Mouse (Mus musculus) hindlimb bud, embryonic 11.5 days (tissue): ENCODE data around the gene P2rx6.
"Not testable (repeated sequence)": the region's sequence is repeated elsewhere in the genome, so short reads cannot be mapped to it uniquely, and the experiment has no call there.

Source experiments
- DNase-seq: peaks from one replicate; pipeline ENCODE4 v3.0.0-alpha.2; 2012; ENCODE audit warnings: low read depth, low spot score; ENCODE audit errors: extremely low spot score

P2rx6 gene

GRCm38 (mm10) chr16:17561751-17562208 lies at the start of gene P2rx6:
Gene P2rx6, plus strand, starts transcription at chr16:17561885.
- no peak for DNase-seq

DNA sequence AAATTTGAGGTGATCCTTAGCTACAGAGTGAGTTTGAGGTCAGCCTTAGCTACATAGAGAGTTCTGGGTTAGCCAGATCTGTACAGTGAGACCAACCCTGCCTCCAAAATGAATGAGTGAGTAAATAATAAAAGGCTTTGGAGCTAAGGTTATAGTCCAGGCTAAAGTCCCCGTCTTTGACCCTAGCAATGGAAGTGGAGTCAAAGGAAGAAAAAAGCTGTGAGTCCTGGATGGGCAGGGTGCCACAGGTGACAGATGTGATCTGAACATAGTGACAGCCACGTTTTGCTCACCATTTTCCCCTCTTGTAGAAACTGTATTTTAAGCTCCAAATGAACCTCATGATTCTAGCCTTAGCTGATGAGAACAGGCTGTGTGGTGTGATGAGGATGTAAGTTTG lies 42.8 kb upstream of the P2rx6 start:
- DNase-seq: no peak

GRCm38 (mm10) chr16:17524156-17524555 lies 37.5 kb upstream of the P2rx6 start:
- DNase-seq: no peak

DNA sequence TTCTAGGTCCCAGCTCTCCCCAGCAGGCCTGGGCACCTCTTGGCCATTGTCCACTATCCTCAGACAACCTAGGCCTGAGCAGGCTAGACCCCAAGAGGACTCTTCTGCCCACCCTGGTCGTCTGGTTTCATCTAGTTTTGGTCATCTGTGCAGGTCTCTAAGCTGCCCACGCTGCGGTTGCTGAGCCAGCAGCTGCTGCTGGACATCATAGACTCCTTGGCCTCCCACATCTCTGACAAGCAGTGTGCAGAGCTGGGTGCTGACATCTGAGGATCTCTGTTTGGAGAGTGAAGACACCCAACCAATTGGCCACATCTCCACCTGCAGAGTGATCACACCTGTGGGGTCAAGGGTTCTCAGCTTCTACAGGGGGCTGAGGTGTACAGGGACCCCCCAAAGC lies 36.2 kb upstream of the P2rx6 start:
- no peak for DNase-seq

GRCm38 (mm10) chr16:17526223-17526622 lies 35.5 kb upstream of the P2rx6 start:
- DNase-seq: no peak

DNA sequence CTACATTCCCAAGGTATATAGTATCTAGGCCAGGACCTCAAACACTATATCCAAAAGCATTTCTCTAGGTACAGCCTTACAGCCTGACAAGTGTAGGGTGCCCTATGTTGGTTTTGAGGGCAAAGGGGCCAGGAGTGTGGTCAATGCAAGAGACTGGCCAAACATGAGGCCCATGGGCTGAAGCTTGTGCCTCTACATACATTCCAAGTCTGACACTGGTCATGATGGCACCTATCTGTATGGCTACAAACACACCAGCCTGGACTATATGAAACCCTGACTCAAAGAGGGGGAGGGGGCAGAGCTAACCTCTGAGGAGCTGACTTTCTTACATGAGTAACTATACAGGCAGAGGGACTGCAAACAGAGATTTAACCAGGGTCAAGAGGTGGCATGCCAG lies 34.1 kb upstream of the P2rx6 start:
- DNase-seq: no peak

- no peak for DNase-seq
Observed at GRCm38 (mm10) chr16:17528276-17528675, 33.4 kb upstream of the P2rx6 start.

- DNase-seq: no peak
Observed at GRCm38 (mm10) chr16:17529981-17530586, 31.6 kb upstream of the P2rx6 start.

DNA sequence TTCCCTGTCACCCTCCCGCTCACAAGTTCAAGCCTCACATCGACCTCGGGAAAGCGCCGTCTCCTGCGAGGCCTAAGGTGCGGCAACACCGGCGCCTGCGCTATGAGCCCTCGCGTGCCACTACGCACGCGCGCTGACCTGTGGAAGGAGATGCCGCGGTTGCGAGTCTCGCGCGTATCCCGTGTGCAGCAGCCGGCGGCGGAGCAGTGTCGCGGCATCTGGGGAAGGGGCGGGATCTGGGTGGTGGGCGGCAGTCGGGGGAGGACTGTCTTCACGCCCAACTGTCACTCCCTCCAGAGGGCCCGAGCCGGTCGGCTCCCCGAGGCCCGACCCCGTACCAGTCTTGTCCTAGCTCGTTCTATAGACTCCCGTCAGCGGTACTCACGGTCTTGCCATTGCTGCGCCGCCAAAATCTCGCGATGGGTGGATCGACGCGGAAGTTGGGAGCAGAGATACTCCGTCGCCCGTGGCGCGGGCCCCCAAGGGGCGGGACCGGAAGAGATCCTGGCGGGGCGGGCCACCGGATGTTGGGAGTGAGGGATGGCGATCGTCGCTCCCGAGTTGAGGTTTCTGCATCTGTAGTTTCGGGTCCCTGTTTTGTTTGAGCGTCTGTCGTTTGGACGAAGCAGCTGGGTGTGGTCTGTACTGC lies 30.9 kb upstream of the P2rx6 start, which contains the start of gene Thap7:
TSS of gene Thap7 (minus strand) at position 497 of the 649 bp plus-strand sequence.
- peak; percentile 89 for DNase-seq

DNA sequence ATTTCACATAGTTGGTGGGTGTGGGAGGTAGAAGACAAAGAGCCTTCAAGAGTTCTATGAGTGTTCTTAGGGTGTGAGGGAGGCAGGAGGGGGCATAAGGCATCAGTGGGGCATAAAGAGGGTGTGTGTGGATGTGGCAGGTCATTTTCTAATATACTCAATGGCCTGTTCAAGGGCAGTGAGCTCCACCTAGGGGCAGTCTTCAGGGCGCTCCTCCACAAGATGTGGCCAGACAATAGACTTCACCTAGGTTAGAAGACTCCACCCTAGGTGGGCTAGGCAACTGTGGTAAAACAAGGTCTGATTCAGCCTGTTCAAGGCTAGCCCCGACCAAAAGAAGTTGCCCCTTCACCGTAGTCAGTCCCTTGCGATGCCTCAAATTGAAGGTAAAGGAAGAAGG lies 29.4 kb upstream of the P2rx6 start:
- DNase-seq: no peak

GRCm38 (mm10) chr16:17532676-17533329 lies 28.9 kb upstream of the P2rx6 start:
- DNase-seq: no peak

- no peak for DNase-seq
Observed at GRCm38 (mm10) chr16:17536584-17536983, 25.1 kb upstream of the P2rx6 start.

GRCm38 (mm10) chr16:17542632-17543031 lies 19.1 kb upstream of the P2rx6 start:
- DNase-seq: no peak

DNA sequence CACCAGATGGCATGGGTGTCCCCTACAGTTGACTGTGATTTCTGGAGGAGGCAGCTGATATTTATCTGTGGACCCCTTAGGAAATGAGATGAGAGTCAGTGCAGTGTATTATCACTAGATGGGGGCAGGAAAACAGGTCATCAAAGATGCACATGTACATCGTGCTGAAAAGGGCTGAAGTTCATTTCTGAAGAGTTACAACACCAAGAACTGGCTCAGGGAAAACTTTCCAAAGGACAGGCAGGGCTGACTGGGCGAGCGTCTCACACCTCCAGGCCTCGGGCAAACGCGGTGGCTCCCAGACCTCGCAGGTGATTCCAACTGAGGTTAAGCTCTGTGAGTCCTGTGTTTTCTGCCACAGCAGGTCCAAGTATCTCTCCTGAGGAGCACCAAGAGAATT lies 8.8 kb upstream of the P2rx6 start:
- DNase-seq: no peak

DNA sequence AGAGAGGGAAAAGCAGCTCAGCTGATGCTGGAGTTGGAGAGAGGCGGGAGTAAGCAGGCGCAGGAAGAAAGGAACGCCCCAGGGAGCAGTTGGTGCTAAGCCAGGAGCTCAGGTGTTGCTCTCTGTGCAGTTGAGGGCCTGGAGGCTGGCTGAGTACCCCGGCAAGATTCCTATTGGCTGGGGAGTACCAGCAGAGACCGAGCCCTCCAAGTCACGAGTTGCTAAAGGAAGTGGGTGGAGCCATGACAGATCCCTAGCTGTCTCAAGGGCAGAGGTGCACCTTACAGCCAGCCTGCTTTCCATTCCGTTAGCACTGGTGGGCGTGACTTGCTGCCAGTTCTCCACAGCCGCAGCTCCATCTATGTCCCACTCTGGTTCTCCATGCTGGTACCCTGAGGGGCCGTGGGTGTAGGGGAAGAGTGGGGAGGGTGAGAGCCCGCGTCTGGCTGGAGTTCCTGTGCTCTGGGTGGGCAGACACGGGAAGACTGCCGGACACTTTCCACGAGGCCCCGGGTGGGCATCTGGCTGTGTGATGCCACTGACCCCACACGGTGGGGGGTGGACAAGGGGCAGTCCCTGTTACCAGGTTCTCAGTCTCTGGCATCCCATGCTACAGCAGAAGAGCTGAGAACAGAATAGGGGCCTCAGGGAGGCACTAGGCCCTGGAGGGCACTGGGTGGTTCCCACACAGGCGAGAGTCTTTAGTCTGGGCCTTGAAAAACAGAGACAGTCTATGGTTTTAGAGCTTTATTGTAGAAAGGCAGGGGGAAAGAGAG lies 7.6 kb upstream of the P2rx6 start:
- DNase-seq: no peak

GRCm38 (mm10) chr16:17554702-17555101 lies 7.0 kb upstream of the P2rx6 start:
- not testable (repeated sequence) for DNase-seq

DNA sequence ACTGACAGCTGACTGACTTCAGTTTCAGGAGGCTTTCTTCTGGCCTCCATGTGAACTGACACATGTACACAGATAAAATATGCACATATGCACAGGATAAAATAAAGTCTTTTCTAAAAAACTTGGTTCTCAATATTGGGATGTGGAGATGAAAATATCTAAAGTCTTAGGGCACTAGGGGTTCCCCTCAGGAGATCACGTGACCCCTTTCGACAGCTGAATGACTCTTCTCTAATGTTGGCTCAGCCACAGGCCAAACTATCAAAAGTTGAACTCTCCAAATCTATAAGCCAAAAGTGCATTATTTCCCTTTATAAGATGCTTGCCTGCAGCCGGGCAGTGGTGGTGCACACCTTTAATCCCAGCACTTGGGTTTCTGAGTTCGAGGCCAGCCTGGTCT lies 5.5 kb upstream of the P2rx6 start:
- DNase-seq: no peak

GRCm38 (mm10) chr16:17556907-17557306 lies 4.8 kb upstream of the P2rx6 start:
- no peak for DNase-seq

DNA sequence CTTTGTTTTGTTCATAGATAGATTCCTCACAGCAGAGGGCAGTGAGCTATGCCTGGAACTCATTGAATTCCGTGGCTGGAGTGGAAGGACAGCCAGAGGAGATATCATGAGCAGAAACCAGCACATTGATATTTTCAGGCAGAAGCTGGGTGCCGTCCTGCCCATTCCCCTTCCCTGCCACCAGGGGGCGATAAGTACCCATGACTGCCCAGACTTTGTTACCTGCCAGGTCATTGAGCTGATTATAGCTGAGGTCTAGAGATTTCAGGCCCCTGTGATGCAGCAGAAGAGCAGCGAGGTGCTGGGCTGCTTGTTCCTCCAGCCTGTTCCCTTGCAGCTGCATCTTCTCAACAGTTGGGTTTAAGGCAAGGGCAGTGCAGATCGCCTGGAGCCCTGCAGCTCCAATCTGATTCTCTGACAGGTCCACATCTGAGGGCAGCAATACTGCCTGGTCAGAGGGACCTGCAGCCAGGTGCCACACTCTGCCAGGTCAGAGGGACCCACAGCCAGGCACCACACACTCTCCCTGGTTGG lies 3.7 kb upstream of the P2rx6 start:
- no peak for DNase-seq

DNA sequence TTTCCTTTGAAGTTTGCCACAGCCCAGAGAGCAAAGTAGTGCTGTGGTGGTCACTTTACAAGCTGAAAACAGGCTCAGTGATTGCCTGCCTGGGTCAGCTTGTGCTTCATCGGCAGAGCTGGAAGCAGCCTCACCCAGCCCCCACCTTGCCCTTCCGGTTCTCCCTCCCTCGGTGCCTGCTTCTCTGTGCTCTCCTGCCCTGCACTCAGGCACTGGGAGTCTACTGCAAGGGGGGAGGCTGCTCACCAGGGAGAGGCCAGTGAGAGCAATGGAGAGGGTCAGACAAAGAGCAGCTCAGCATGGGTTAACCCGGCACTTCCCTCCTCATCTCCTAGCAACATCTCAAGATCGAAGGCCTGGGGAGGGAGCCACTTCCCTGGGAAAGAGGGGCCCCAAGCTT lies 2.9 kb upstream of the P2rx6 start:
- DNase-seq: no peak

GRCm38 (mm10) chr16:17559396-17560027 lies 2.2 kb upstream of the P2rx6 start:
- no peak for DNase-seq
